Mouse (Mus musculus): Measurements from ENCODE around the gene Grasp.

- TF ChIP-seq POLR2AphosphoS5 (IDR thresholded peaks at IDR 0.05; ENCODE audit: insufficient replicate concordance, low read depth, low read length) = no peak
- no peak for TF ChIP-seq CTCF (IDR thresholded peaks at IDR 0.05; ENCODE audit: low read depth, low read length)
- no peak for TF ChIP-seq GATA2 (IDR thresholded peaks at IDR 0.05; ENCODE audit: borderline replicate concordance, low read depth, low read length)
- TF ChIP-seq TAL1 (conservative IDR thresholded peaks at IDR 0.05; ENCODE audit: low read depth, low read length) = no peak
- TF ChIP-seq GATA1 (IDR thresholded peaks at IDR 0.05; ENCODE audit: borderline replicate concordance, low read length) = no peak
Measured at GRCm38 (mm10) chr15:101267053-101268032, 43.4 kb downstream of the Grasp start.
